8 mouse cellular contexts compared by ENCODE assay signal in genomic region chr15:100041267-100042047, GRCm38 (mm10). TPM values are rescaled to one million over a fixed set of nuclear protein-coding genes. Genes with fewer than 3 reads are reported as not detected.
DNase-seq lines count a peak whose midpoint lies in the region; ATAC-seq and TF ChIP-seq lines count a peak whose summit lies in the region.

No protein-coding gene starts in this region.

- H3K79me2 ChIP-seq in heart, adult 2 months (replicated peaks; ENCODE audit: control insufficient read depth, insufficient read depth, low read length) = 0 out of 2 replicates have a peak, but pooled peaks cover 2% of the 10 kb centered on the region

- H3K27ac ChIP-seq in heart, adult 2 months = peak overlapping the region; percentile 50
- H3K27ac ChIP-seq in heart, embryonic 12.5 days (ENCODE audit: poor library complexity, severe bottlenecking) = peak overlapping the region; percentile 28; the same call in 1 of the 2 replicates
- H3K27ac ChIP-seq in liver, postnatal 0 days (ENCODE audit: low read depth) = peak overlapping the region; percentile 23; the same call in 1 of the 2 replicates

- no peaks in the 10 kb centered on the region for H3K9me3 ChIP-seq in heart, embryonic 12.5 days (replicated peaks)
- H3K9me3 ChIP-seq in liver, postnatal 0 days (ENCODE audit: low read length) = no peaks in the 10 kb centered on the region

- TF ChIP-seq POLR2A in heart, adult 2 months (IDR thresholded peaks at IDR 0.05; ENCODE audit: insufficient read depth, low read depth, low read length) = no peak

- no peak for TF ChIP-seq CTCF in heart, adult 2 months (IDR thresholded peaks at IDR 0.05)
- no peak for TF ChIP-seq CTCF in liver, postnatal 0 days (IDR thresholded peaks at IDR 0.05; ENCODE audit: low read depth)

- peak overlapping the region; percentile 18 for H3K9ac ChIP-seq in heart, adult 2 months (ENCODE audit: low read depth, low read length)
- peak overlapping the region; percentile 69 for H3K9ac ChIP-seq in heart, embryonic 12.5 days
- no peak overlapping the region for H3K9ac ChIP-seq in liver, postnatal 0 days (replicated peaks)

- intact Hi-C loops in heart, adult 2 months (cut with DNase I) = no loop called here
- intact Hi-C loops in left cerebral cortex, postnatal 14 days (cut with DNase I) = no loop called here

- H3K27me3 ChIP-seq in heart, adult 2 months (ENCODE audit: control insufficient read depth, insufficient read depth, low read length) = no peaks in the 10 kb centered on the region
- no peaks in the 10 kb centered on the region for H3K27me3 ChIP-seq in heart, embryonic 12.5 days (replicated peaks)
- H3K27me3 ChIP-seq in liver, postnatal 0 days (ENCODE audit: insufficient read depth, low read length) = no peaks in the 10 kb centered on the region

- 26% methylated on average over 10 of the region's 10 CpGs for WGBS in heart, adult 2 months
- 33% methylated on average over 10 of the region's 10 CpGs for WGBS in heart, embryonic 12.5 days
- 29% methylated on average over 10 of the region's 10 CpGs for WGBS in liver, postnatal 0 days (ENCODE audit: insufficient replicate concordance)

- H3K4me2 ChIP-seq in heart, embryonic 12.5 days = peak overlapping the region; percentile 58
- peak overlapping the region; percentile 50 for H3K4me2 ChIP-seq in liver, postnatal 0 days (ENCODE audit: low read depth, low read length)

- H3K4me1 ChIP-seq in heart, adult 2 months (ENCODE audit: control insufficient read depth, insufficient read depth, low read length) = peaks cover 24% of the 10 kb centered on the region
- peaks cover 44% of the 10 kb centered on the region for H3K4me1 ChIP-seq in heart, embryonic 12.5 days (replicated peaks)
- H3K4me1 ChIP-seq in liver, postnatal 0 days (ENCODE audit: insufficient read depth) = peaks cover 26% of the 10 kb centered on the region

- peak; percentile 40 to 48 for DNase-seq in heart, adult 2 months
- DNase-seq in heart, postnatal 4 days = no peak
- peak; percentile 45 for DNase-seq in MN1 (ENCODE audit: low spot score)
- no peak for DNase-seq in liver, postnatal 0 days
- peak; percentile 53 for DNase-seq in retina, postnatal 7 days (ENCODE audit: low read depth, low spot score)
- DNase-seq in left cerebral cortex, postnatal 14 days (ENCODE audit: low spot score in 2 of 2) = no peak
- no peak for DNase-seq in layer of hippocampus, adult 8-10 months (ENCODE audit: low spot score in 2 of 2)

- peak overlapping the region; percentile 30; the same call in 1 of the 2 replicates for H3K4me3 ChIP-seq in heart, adult 2 months
- peak overlapping the region; percentile 17 for H3K4me3 ChIP-seq in heart, embryonic 12.5 days
- 0 out of 2 replicates have a peak overlapping the region, but pooled peaks have one; percentile 3 for H3K4me3 ChIP-seq in liver, postnatal 0 days (ENCODE audit: low read depth, low read length)

- TF ChIP-seq EP300 in heart, adult 2 months (IDR thresholded peaks at IDR 0.05; ENCODE audit: insufficient read depth, low read depth, low read length) = no peak
- no peak for TF ChIP-seq EP300 in liver, postnatal 0 days (IDR thresholded peaks at IDR 0.05; ENCODE audit: low read depth)

- ATAC-seq in heart, embryonic 12.5 days (ENCODE audit: insufficient number of reproducible peaks, low FRiP score) = no peak
- no peak for ATAC-seq in liver, postnatal 0 days

- H3K36me3 ChIP-seq in heart, adult 2 months (ENCODE audit: control insufficient read depth, insufficient read depth, low read length) = peaks cover 17% of the 10 kb centered on the region
- H3K36me3 ChIP-seq in heart, embryonic 12.5 days = no peaks in the 10 kb centered on the region
- H3K36me3 ChIP-seq in liver, postnatal 0 days (replicated peaks; ENCODE audit: insufficient read depth, low read length) = no peaks in the 10 kb centered on the region

RNA-seq across cellular contexts. Expression of gene Dip2b, which starts 3.0 kb away (rescaled TPM):
- total RNA-seq in heart, adult 2 months (2021) = 10 to 100 TPM; 18.6 to 19.5 TPM
- 11.2 and 16.9 TPM in 2 replicates for polyA plus RNA-seq in heart, adult 2 months (2012; rRNA removed)
- 10 to 100 TPM; 38.7 to 39.2 TPM for total RNA-seq in heart, postnatal 4 days (2021)
- 16.3 and 18.6 TPM in 2 replicates for polyA plus RNA-seq in heart, embryonic 12.5 days (2016; fragmentation: Nextera tagmentation; extraction: Ambion mirVana)
- 2.1 and 2.3 TPM in 2 replicates for polyA plus RNA-seq in liver, postnatal 0 days (2015; fragmentation: Nextera tagmentation; extraction: Ambion mirVana)
- 10 to 100 TPM; 62.4 to 66.4 TPM for total RNA-seq in left cerebral cortex, postnatal 14 days (2021)
- total RNA-seq in layer of hippocampus, adult 8-10 months (2022) = 10 to 100 TPM; 46.0 to 55.2 (median 48.7) TPM

Comparison
In these comparisons a context has a peak if more than half of its experiments do, and no peak if none do; other contexts are left out.
1. DNase-seq: peak in heart, adult 2 months (2 of 2), MN1 (single experiment) and retina, postnatal 7 days (single experiment); none in heart, postnatal 4 days (single experiment), liver, postnatal 0 days (single experiment), left cerebral cortex, postnatal 14 days (0 of 2) and layer of hippocampus, adult 8-10 months (0 of 2).
2. Peak in every context shown above with its lines, with median percentiles within 50 percentile points of each other: H3K27ac ChIP-seq and H3K4me3 ChIP-seq.